Mouse (Mus musculus) spleen, adult 2 months (tissue): ENCODE measurements at regions not wholly inside any gene's neighbourhood (a gene's known extent, or its start where the extent isn't known, plus 50 kb on each side); places are given as distances from the start of the nearest gene placed in this dataset.

Source experiments
- CTCF ChIP-seq: fragments of 200-500 bp; IDR thresholded peaks from 2 replicates; pipeline ENCODE4 v1.5.1; 2011; ENCODE audit warnings: mild to moderate bottlenecking, inconsistent platforms; ENCODE audit not compliant: insufficient read depth, insufficient read length, insufficient replicate concordance; ENCODE audit errors: extremely low read depth
- POLR2A ChIP-seq: fragments of 200-500 bp; IDR thresholded peaks from 2 replicates; pipeline ENCODE4 v1.6.1; 2011; ENCODE audit warnings: low read depth, low read length, inconsistent platforms

DNA sequence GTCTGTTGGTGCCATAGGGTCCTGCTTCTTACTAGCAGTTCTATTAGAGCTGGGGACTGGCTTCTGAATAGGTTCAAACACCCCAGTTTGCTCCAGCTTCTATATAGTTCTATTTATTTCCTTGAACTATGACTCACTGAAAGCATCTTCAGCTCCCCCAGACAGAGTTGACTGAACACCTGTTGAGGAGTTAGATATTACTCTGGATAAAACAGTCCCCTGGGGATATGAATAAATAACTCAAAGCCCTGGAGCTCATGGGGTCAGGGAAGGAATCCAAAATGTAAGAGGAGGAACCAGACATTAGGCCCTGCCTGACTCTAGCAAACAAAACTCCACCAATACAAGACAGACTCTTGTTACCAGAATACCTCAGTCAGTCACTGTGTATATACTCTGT is 341.4 kb downstream of the Gm49356 start:
- TF ChIP-seq CTCF (no peak), POLR2A (no peak)
